Mouse (Mus musculus) MEL (cell line): ENCODE measurements around the gene Plet1.

Experiments
- BHLHE40 ChIP-seq: IDR thresholded peaks from 2 replicates; pipeline ENCODE4 v1.6.1; 2012; ENCODE audit warnings: low read depth, mild to moderate bottlenecking, inconsistent platforms, low read length, improper control_type of control experiment, borderline replicate concordance
- CTCF ChIP-seq, 3 experiments: IDR thresholded peaks in 2 of 3; conservative IDR thresholded peaks in 1 of 3; 2 replicates each; pipeline ENCODE4 v1.5.1; 2011 to 2012; ENCODE audit warnings: low read length in 3 of 3, low read depth in 2 of 3, mild to moderate bottlenecking in 2 of 3, improper control_type of control experiment in 1 of 3, inconsistent platforms in 1 of 3, mixed read lengths in 1 of 3, moderate library complexity in 1 of 3; ENCODE audit not compliant: control insufficient read depth in 1 of 3, insufficient read depth in 1 of 3, poor library complexity in 1 of 3, severe bottlenecking in 1 of 3
- ELF1 ChIP-seq: IDR thresholded peaks from 2 replicates; pipeline ENCODE4 v1.6.1; 2014; ENCODE audit warnings: low read depth, mild to moderate bottlenecking, inconsistent platforms, low read length, improper control_type of control experiment, moderate library complexity
- GABPA ChIP-seq: IDR thresholded peaks from 2 replicates; pipeline ENCODE4 v1.6.1; 2012; ENCODE audit warnings: low read depth, mild to moderate bottlenecking, inconsistent platforms, low read length, improper control_type of control experiment, moderate library complexity
- KAT2A ChIP-seq: conservative IDR thresholded peaks from 2 replicates; pipeline ENCODE4 v1.6.1; 2012; ENCODE audit warnings: low read depth, low read length, improper control_type of control experiment, inconsistent platforms
- NRF1 ChIP-seq: IDR thresholded peaks from 2 replicates; pipeline ENCODE4 v1.6.1; 2014; ENCODE audit warnings: low read depth, mild to moderate bottlenecking, inconsistent platforms, low read length, improper control_type of control experiment, moderate library complexity; ENCODE audit not compliant: poor library complexity, insufficient read depth, severe bottlenecking
- POLR2A ChIP-seq, 2 experiments: IDR thresholded peaks; 2 replicates each; pipeline ENCODE4 v1.6.1; 2011 to 2012; ENCODE audit warnings: low read length in 2 of 2, mild to moderate bottlenecking in 2 of 2, control low read depth in 1 of 2, improper control_type of control experiment in 1 of 2, low read depth in 1 of 2, moderate library complexity in 1 of 2; ENCODE audit not compliant: control insufficient read depth in 1 of 2, insufficient read depth in 1 of 2, poor library complexity in 1 of 2
- POLR2AphosphoS5 ChIP-seq: IDR thresholded peaks from 2 replicates; pipeline ENCODE4 v1.6.1; 2012; ENCODE audit warnings: low read depth, borderline replicate concordance, mild to moderate bottlenecking, inconsistent platforms, low read length, moderate library complexity, mixed read lengths
- TAL1 ChIP-seq: IDR thresholded peaks from 2 replicates; pipeline ENCODE4 v1.6.1; 2012; ENCODE audit warnings: mild to moderate bottlenecking, inconsistent platforms, low read length, moderate library complexity, mixed read lengths
- ZC3H11A ChIP-seq: IDR thresholded peaks from 2 replicates; pipeline ENCODE4 v1.6.1; 2012; ENCODE audit warnings: low read depth, mild to moderate bottlenecking, inconsistent platforms, low read length, improper control_type of control experiment
- ZMIZ1 ChIP-seq: IDR thresholded peaks from 2 replicates; pipeline ENCODE4 v1.6.1; 2012; ENCODE audit warnings: low read depth, mild to moderate bottlenecking, inconsistent platforms, low read length, improper control_type of control experiment, moderate library complexity

DNA sequence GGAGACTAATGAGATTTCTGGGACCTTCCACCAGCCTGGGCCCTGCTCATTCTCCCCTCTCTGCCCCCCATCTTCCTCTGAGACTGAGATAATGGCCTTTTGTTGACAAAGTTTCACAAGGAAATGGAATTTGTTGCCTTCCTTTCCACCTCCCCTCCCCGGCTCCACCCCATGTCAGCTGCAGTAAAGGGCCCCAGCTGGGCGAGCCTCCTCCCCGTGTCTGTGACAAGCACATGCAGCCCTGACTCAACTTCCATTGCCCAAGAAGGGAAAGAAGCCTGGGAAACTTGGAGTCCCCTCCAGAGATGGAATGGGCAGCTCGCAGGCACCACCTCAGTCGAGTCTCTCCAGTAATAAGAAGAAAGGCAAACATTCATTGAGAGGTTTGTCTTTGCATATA, 15.5 kb upstream of the Plet1 start:
- no peak for TF ChIP-seq TAL1
- no peak for TF ChIP-seq NRF1
- no peak for TF ChIP-seq POLR2A (IDR thresholded peaks at IDR 0.05; ENCODE audit: control insufficient read depth in 1 of 2, insufficient read depth in 1 of 2, low read depth in 1 of 2, low read length in 2 of 2, poor library complexity in 1 of 2)
- TF ChIP-seq KAT2A: no peak
- TF ChIP-seq ELF1: no peak
- no peak for TF ChIP-seq ZC3H11A
- no peak for TF ChIP-seq CTCF (IDR thresholded peaks at IDR 0.05 in 2 of 3, conservative IDR thresholded peaks at IDR 0.05 in 1 of 3; ENCODE audit: control insufficient read depth in 1 of 3, insufficient read depth in 1 of 3, low read depth in 2 of 3, low read length in 3 of 3, poor library complexity in 1 of 3, severe bottlenecking in 1 of 3)
- TF ChIP-seq GABPA: no peak
- TF ChIP-seq POLR2AphosphoS5: no peak
- TF ChIP-seq ZMIZ1: no peak
- TF ChIP-seq BHLHE40: no peak
